Mouse (Mus musculus) embryonic fibroblast, embryonic 13.5 days (primary cell): Measurements from ENCODE around the gene BC030867.

Experiments
- CTCF ChIP-seq: IDR thresholded peaks from 2 replicates; pipeline ENCODE4 v1.5.1; 2011; ENCODE audit warnings: mild to moderate bottlenecking, control low read depth, low read length, moderate library complexity, borderline replicate concordance; ENCODE audit not compliant: insufficient read depth
- POLR2A ChIP-seq: IDR thresholded peaks from 2 replicates; pipeline ENCODE4 v1.6.1; 2011; ENCODE audit warnings: low read depth, mild to moderate bottlenecking, control low read depth, low read length, moderate library complexity

GRCm38 (mm10) chr11:102288913-102289312 lies 40.2 kb downstream of the BC030867 start:
- no peak for TF ChIP-seq CTCF
- TF ChIP-seq POLR2A: no peak
